Mouse (Mus musculus): Measurements from ENCODE around the gene Fkbp10.

Gene Fkbp10

GRCm38 (mm10) chr11:100394353-100395074 is 21.0 kb upstream of the Fkbp10 start:
- DNase-seq (ENCODE audit: low read depth, low spot score), result no peak

DNA sequence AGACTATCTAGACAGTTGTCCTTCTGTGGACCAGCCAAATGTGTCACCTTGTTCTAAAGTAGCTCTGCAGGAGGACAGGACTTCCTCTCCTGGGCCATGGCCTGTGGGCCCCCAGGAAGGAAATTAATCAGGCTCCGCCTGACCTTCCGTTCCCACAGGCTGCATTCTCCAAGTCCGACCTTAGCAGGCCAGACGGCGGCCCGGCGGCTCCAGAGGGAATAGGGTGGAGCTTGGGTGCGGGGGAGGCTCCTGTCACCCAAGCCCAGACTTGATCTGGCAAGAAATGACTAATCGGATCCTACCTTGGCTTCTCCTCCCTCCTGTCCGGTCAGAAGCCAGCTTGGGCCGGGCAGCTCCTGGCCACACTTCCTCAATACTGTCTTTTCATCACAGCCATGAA is 20.3 kb upstream of the Fkbp10 start:
- no peak for DNase-seq (ENCODE audit: low read depth, low spot score)

GRCm38 (mm10) chr11:100395861-100396631 is 19.5 kb upstream of the Fkbp10 start:
- no peak for DNase-seq (ENCODE audit: low read depth, low spot score)

DNA sequence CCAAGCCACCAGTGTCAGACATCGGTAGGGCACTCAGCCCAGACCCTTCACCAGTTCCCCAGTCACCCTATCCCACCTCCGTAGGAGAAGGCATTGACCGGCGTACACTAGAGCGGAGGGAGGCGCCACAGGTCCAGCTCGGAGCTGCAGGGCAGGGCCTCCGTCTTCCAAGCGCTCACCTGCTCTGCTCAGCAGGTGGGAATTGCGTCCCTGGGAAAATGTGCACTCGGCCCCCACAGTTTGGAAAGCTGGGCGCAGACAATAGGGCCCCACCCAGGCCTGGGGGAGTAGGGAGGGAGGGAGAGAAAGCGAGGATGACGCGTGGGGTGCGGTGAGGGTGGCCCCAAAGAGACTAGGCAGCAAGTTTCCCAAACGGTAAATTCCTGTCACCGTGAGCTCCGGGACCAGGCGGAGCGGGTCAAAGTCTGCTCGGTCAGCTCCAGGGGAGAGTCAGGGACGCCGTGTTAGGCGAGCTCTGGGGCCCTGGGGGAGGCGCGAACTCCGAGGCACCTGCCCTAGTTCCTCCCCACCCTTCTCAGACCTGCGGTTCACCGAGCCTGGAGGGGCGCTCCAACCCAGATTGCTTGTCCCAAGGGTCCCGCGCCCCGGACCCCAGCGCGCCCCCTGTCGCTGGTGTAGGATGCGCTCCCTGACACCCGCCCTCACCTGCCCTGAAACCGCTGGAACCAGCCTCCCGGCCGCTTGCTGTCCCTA is 18.5 kb upstream of the Fkbp10 start:
- no peak for DNase-seq (ENCODE audit: low read depth, low spot score)

GRCm38 (mm10) chr11:100397600-100398389 is 17.7 kb upstream of the Fkbp10 start, which contains the start of gene Jup:
Jup (minus strand) TSS chr11:100397763.
- peak; percentile 99 for DNase-seq (ENCODE audit: low read depth, low spot score)

- DNase-seq (ENCODE audit: low read depth, low spot score), result no peak
Observed at GRCm38 (mm10) chr11:100398517-100398916, 17.0 kb upstream of the Fkbp10 start.

GRCm38 (mm10) chr11:100399320-100399719 is 16.2 kb upstream of the Fkbp10 start:
- no peak for DNase-seq (ENCODE audit: low read depth, low spot score)

GRCm38 (mm10) chr11:100399727-100400538 is 15.6 kb upstream of the Fkbp10 start:
- no peak for DNase-seq (ENCODE audit: low read depth, low spot score)

DNA sequence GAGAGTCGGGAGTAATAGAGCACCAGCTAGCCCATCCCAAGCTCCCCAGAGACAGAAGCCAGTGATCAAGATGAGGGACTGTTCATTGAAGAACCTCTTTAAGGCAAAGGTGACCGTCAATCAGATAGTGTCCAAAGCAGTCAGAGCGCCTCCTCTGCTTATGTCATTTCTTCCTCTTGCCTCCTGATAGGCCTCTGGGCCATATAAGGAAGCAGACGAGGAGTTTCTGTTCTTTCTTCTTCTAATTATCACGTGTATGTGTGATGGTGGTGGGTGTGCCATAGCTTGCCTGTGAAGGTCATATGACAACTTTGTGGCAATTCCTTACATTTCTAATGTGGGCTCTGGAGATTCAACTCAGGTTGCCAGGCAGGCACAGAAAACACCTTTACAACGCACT is 14.7 kb upstream of the Fkbp10 start:
- no peak for DNase-seq (ENCODE audit: low read depth, low spot score)

DNA sequence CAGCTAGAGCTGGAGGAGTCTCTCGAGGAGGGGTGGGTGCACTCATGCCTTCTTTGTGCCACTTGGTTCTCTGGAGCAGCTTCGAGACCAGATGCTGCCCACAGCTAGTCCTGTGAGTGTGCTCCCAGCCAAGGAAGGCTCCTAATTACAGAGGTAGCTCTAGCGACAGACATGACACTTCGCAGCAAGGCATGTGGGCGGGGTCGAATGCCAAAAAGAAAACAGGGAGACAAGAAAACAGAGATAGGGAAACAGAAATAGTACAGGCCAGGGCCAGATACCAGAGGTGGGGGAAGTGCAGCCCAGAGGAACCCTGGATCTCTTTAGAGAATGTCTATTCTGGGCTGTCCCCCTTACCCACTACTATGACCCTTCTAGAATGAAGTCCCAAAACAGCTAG is 13.3 kb upstream of the Fkbp10 start:
- DNase-seq (ENCODE audit: low read depth, low spot score), result no peak

GRCm38 (mm10) chr11:100402682-100403081 is 12.8 kb upstream of the Fkbp10 start:
- DNase-seq (ENCODE audit: low read depth, low spot score), result no peak

- DNase-seq (ENCODE audit: low read depth, low spot score), result no peak
Observed at GRCm38 (mm10) chr11:100403445-100404134, 11.9 kb upstream of the Fkbp10 start.

DNA sequence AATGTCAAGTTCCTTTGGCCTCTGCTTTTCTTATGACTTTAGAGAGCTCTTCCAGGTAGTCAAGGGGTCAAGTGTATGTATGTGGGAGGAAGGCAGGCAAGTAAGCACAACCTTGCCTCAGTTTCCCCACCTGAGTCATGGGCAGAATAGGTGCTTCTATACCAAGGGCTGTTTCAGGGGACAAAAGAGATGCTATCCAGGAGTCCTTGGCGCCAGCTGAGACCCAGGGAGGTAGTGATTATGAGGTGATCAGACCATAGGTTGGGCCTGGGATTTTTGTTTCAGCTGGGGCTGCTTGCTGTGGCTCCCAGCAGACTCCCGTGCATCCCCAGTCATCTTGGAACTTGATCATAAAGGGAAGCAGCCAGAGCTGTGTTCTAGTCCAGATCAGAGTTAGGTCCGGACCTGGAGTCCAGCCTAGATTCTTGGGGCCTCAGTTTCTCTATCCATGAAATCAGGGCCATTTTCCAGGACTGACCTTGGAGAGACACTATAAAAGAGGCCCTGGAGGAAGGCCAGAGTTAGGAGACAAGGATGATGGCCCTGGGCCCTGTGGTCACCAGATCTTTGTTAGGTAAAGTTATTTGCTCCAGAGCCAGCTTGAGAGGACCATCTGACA is 10.9 kb upstream of the Fkbp10 start:
- no peak for DNase-seq (ENCODE audit: low read depth, low spot score)

- no peak for DNase-seq (ENCODE audit: low read depth, low spot score)
Observed at GRCm38 (mm10) chr11:100406273-100406672, 9.2 kb upstream of the Fkbp10 start.

GRCm38 (mm10) chr11:100406995-100407705 is 8.3 kb upstream of the Fkbp10 start:
- DNase-seq (ENCODE audit: low read depth, low spot score), result no peak

DNA sequence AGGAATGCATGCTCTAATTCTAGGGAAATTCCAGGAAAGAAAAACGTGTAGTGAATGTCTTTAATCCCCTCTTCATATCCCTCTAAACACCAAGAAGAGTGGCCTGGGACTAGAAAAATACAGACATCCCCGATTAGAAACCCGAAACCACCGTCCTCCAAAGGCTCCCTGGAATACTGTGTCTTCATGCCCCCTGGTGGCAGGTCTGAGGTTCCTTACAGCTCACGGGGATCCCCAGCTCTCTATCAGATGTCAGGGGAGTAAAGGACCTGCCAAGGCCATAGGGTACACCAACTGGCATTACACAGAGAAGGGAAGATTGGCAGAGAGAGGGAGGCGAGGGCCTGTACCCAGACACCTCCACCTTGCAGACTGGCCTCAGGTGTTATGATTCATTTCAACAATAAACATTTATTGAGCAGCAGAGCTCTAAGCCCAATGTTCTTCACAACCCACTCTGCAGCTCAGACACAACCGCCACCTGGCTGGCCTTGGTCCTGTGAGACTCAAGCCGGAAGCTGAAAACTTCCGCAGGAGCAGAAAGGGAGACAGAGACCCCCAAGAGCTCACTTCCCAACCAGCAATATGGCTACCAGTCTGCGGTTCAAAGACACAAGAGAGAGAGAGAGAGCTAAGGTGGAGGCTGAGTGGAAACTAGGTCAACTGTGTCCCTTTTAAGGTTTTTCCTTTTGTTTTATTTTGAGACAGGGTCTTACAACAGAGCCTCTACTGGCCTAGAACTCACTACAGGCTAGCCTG is 7.2 kb upstream of the Fkbp10 start:
- DNase-seq (ENCODE audit: low read depth, low spot score), result peak; percentile 85

GRCm38 (mm10) chr11:100408835-100409462 is 6.5 kb upstream of the Fkbp10 start:
- no peak for DNase-seq (ENCODE audit: low read depth, low spot score)

DNA sequence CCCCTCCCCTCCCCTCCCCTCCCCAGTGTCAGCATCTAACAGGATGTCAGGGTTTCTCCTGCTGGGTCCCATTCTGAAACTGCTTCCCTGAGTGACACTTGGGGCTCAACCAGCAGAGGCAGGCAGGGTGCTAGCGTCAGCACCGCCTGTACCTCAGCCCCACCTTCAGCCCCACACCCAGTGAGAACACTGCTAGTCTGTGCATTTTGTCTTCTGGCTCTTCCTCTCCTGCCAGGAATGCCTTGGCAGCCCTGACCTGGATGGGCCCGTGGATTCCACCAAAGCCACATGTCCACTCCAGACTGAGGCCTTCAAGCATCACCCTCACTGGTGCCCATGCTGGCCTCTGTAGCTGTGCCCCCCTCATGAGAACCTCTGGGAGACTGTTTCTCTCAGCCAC is 5.8 kb upstream of the Fkbp10 start:
- no peak for DNase-seq (ENCODE audit: low read depth, low spot score)

Data from 3T3-L1 (cell line).